Mouse (Mus musculus) lung, postnatal 0 days (tissue): ENCODE results near the gene Clmp.

Experiments
- CTCF ChIP-seq: IDR thresholded peaks from 2 replicates; pipeline ENCODE4 v1.5.1; 2016; ENCODE audit warnings: antibody characterized with exemption, mild to moderate bottlenecking
- EP300 ChIP-seq: IDR thresholded peaks from 2 replicates; pipeline ENCODE4 v1.6.1; 2016; ENCODE audit warnings: antibody characterized with exemption, mild to moderate bottlenecking, control low read depth

GRCm38 (mm10) chr9:40747249-40747648 is 61.5 kb downstream of the Clmp start:
- TF ChIP-seq EP300 (no peak), CTCF (no peak)
